Mouse (Mus musculus) bone marrow macrophage, adult 2 months (primary cell): Measurements from ENCODE around the gene Rap1b.
"Not testable (repeated sequence)": the region's sequence is repeated elsewhere in the genome, so short reads cannot be mapped to it uniquely, and the experiment has no call there.

Experiments used
- CTCF ChIP-seq: IDR thresholded peaks from 2 replicates; pipeline ENCODE4 v1.5.1; 2012; ENCODE audit warnings: low read depth, mild to moderate bottlenecking, low read length, moderate library complexity
- POLR2A ChIP-seq: IDR thresholded peaks from 2 replicates; pipeline ENCODE4 v1.6.1; 2012; ENCODE audit warnings: mild to moderate bottlenecking, low read depth, low read length, borderline replicate concordance

DNA sequence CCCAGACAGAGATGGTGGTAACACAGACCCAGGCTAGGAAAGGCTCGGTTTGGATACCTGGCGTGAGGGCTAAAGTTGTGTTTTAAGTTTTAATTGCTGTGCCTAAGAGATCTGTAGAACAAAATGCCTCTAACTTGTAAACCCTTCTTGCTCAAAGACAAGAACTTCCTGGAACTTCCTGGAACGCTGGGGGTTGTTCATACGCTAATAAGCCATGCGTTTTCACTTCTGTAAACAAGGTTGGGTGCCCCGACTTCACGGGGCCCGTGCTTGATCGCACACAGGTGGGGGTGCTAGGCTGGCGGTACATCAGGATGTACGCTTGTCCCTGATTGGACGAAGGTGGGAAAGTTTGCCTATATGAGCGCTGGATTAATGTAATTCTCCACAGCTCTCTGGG is 47.3 kb upstream of the Rap1b start:
- not testable (repeated sequence) for TF ChIP-seq CTCF, POLR2A
